Mouse (Mus musculus) spleen, embryonic (tissue): ENCODE data around the gene Prep.
"Not testable (repeated sequence)": the region's sequence is repeated elsewhere in the genome, so short reads cannot be mapped to it uniquely, and the experiment has no call there.

Source experiments
- CTCF ChIA-PET: fragments of 350-600 bp; sonication (Branson Sonifier 250); formaldehyde crosslinking; loops from one replicate; lab custom pipeline; 2022; lab: Charles Lee

Prep gene

DNA sequence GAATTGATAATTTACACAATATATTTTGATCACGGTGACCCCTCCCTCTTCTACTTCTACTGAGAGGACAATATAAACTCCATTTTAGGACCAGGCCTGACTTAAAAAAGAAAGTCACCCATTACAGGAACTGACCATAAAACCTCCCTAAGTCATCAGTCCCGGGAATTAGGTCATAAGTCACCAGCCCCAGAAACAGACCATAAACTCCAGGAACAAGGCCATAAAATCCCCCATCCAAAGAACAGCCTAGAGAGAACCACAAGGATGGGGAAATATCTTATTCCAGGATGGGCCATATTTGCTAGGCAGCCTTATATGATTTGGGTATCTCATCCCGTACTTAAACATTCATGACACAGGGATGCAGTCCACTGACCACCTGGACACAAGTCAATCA lies 107.3 kb downstream of the Prep start:
- CTCF ChIA-PET, result no interaction called here

DNA sequence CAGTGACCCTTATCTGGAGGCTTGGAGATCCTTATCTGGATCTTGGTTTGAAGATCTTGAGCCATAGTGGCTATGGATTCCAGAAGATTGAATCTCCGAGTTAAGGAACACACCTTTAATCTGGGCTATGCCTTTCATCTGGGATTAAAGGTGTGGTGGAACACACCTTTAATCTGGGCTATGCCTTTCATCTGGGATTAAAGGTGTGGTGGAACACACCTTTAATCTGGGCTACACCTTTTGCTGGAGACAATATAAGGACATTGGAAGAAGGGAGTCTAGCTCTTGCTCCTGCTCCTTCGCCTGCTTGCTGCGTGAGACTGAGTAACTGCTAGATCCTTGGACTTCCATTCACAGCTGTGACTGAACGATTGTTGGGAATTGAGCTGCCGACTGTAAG lies 110.8 kb downstream of the Prep start, which contains the start of gene Popdc3:
TSS of gene Popdc3 (plus strand) at position 301 of the 400 bp plus-strand sequence.
- CTCF ChIA-PET, result not testable (repeated sequence)

DNA sequence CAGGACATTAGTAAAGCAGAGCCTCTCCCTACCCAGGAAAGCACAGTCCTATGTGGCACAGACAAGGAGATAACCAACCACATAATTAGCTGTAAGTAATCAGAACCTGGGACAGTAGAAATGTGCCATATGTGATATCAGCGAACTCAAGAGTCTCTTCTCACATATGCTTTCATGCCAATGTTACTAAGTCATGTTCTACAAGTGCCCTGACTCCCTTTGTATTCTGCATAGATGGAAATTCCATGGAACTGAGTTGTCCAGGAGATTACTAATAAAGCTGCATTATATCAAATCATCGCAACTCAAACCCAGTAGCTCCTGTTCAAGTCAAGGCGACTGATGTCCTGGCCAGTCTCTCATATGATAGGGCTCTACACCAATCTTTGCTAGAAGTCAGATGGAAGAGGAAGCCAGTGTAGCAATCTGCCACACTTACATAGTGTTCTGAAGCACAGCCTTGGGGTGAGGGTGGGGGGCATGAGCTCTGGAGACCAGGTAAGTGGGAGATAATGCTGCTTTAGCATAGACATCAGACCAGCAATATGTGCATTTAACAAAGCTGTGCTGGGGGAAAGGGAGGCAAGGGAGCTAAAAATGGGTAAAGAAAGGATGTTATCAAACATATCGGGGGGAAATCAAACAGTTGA lies 113.8 kb downstream of the Prep start:
- CTCF ChIA-PET, result no interaction called here

DNA sequence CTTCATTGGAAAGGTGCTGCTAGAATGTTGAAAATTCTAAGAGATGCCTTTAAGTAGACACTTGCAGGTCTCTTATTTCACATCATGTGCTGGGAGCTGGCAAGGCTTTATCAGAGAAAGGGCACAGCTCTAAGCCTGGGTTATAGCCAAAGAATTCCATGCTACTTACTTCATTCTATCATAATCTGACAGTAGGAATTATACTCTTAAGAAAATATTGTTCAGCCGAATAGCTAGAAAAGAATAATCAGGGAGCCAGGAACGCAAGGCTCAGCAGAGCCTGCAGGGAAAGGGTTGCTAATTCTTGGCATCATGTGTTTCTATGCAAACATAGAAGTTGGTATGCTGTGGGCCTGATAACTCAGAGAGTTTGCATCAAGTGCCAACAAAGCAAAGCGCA lies 114.3 kb downstream of the Prep start:
- CTCF ChIA-PET, result no interaction called here

DNA sequence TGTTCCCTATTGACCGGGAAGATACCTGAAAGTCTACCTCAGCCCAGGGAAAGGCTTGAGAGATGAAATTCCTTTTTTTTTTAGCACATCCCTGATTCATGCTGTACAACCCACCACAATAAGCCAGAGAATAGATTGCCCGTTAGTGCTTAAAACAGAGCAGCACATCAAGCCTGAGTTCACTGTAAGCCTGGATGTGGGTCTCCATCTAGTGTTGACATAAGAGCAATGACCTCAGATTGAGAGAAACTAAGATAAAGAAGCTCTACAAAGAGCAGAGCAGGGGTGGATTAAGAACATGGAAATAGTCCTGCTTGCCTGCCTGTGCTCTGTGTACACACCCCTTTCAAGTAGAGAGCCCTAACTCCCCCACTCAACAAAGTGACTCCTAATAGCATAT lies 118.5 kb downstream of the Prep start:
- CTCF ChIA-PET, result no interaction called here

DNA sequence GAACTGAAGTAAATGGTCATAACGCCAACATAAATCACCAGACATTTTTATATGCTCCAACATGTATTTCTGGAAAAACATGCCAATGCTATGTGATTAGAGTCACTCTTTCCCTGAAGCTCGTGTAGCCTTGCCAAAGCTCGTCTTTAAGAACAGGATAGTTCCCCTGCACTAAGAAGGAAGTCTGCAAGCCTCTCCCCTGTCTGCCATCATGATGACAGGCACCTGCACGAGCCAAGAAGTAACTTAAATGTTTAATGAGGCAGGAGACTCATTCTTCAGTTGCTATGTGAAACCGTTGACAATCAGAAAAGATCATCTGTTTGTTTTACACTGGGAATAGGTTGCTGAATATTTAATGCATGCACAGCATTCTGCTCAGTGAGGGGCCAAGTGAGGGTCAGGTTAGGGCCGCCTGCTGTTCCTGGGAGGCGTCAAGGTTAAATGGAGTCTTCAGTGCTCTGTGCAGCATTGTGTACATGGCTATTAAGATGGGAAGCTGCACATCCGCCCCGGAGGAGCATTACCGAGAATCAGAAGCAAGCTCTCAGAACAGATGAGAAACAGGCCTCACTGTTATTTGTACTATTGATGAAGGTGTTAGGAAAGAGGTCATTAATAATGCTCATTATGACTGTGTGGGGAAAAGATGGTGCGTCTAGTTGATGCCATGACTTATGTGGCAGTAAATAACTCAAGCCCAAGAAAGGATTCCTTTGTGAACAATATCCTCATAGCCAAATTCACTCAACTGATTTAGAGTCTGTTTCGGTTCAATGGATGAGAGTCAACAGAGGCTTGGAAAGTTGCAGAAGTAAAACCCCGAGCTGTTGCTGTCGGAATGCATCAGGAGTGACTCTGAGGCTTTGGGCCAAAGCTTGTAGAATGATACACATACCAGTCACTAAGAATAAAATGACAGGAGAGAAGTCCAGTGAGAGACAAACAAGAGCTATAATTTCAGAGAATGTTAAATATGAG lies 126.6 kb downstream of the Prep start:
- CTCF ChIA-PET, result no interaction called here

DNA sequence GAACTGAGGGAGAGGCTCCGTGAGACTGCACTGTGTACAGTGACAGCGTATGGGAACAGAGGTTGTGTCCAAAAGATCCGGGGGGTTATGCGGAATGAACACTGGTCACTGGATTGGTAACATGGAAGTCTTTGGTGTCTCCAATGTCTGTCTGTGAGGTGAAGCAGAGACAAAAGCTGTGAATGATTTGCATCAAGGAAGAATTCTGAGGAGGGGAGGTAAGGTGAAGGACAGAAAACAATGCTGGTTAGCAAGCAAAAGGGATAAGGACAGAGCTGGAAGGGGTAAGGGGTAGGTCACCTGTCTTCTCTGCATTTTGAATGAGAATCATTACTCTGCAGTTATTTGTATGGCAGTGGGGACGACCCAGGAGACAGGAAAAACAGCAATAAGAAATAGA lies 127.5 kb downstream of the Prep start:
- CTCF ChIA-PET, result no interaction called here

DNA sequence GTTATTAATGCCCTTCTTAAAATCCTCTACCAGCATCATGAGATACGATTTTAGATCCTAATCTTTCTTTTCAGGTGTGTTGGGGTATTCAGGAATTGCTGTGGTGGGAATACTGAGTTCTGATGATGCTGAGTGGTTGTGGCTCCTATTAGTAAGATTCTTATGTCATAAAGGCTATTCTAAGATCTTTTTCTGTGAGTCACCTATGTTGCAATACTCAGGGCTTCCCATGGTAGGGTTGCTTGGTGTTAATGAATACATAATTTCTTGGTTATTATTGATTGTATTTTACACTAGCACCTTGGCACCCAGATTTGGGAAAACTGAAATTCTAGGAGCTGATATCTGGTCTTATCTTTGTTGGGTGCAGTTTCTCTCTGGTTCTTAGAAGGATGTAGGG lies 137.6 kb downstream of the Prep start:
- CTCF ChIA-PET, result no interaction called here

DNA sequence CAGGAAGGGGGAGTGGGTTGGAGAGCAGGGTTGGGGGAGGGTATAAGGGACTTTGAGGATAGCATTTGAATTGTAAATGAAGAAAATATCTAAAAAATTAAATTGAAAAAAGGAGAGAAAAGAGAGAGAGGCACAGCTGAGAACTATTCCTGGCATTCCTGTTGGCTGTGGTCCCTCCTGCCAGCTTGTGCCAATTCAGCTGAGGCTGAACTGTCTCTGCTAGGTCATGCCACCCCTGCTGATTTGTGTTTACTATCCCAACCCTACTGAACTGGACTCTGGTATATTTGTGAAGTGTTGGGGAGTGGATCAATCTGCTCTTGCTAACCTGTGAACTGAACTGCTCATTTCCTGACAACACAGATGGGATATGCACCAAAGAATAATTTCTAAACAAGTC lies 143.2 kb downstream of the Prep start:
- CTCF ChIA-PET, result no interaction called here

DNA sequence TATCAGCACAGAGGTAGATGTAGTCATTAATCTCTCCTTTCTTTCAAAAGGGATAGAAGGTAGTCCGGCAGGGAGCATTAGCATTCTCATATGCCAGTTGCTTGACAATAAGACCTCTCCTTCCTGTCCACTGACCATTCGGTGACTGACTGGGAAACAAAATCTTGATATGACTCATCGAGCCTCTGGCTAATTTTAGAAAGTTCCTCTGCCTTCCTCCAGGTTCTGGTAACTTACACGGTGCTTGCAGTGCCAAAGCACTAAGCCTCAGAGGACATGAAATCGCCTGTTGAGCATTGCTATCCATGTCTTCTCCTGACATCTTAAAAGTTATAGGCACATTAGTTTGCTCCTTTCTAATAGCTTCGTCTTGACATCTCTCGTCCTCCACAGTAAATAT lies 149.7 kb downstream of the Prep start:
- CTCF ChIA-PET, result no interaction called here
